Mouse (Mus musculus) E14TG2a.4 (cell line): ENCODE data around the gene Dab1.

Experiments used
- H3K27me3 ChIP-seq: 2 replicates; pipeline ENCODE4 v1.6.1; 2014; ENCODE audit warnings: low read length, control low read depth; ENCODE audit not compliant: insufficient read depth
- H3K36me3 ChIP-seq: 2 replicates; pipeline ENCODE4 v1.6.1; 2014; ENCODE audit warnings: low read length, control low read depth; ENCODE audit not compliant: insufficient read depth
- H3K4me1 ChIP-seq: replicated peaks from 2 replicates; pipeline ENCODE4 v1.6.1; 2014; ENCODE audit warnings: low read depth, low read length, control low read depth
- H3K4me3 ChIP-seq: replicated peaks from 2 replicates; pipeline ENCODE4 v1.5.1; 2014; ENCODE audit warnings: mild to moderate bottlenecking, low read length
- H3K9me3 ChIP-seq: 2 replicates; pipeline ENCODE4 v1.6.1; 2014; ENCODE audit warnings: low read length, control low read depth
- CTCF ChIP-seq: conservative IDR thresholded peaks from 2 replicates; pipeline ENCODE4 v1.5.1; 2014; ENCODE audit warnings: low read length
- NANOG ChIP-seq: IDR thresholded peaks from 2 replicates; pipeline ENCODE4 v1.6.1; 2014; ENCODE audit warnings: borderline replicate concordance, low read length, mixed read lengths
- POU5F1 ChIP-seq: IDR thresholded peaks from 2 replicates; pipeline ENCODE4 v1.6.1; 2014; ENCODE audit warnings: low read length, borderline replicate concordance

Gene Dab1

DNA sequence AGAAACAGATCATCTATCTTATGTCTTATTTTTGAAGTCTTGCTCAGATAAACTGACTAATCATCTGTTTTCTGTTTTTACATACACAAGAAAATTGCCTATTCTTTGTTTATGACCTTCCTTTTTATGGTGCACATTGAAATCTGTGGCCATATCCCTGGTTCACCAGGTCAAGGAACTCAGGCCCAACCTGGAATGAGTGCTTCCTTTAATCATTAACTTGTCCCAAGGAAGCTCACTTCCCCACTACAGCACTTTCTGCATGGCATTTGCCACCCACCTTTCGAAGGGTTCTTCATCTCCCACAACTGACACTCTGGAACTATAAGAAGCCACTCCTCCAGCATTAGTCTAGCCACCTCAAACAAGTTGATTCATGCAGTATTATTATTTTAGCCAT, 58.0 kb downstream of the Dab1 start:
- H3K27me3 ChIP-seq = no peaks in the 10 kb centered on the region
- no peaks in the 10 kb centered on the region for H3K9me3 ChIP-seq
- no peak for TF ChIP-seq CTCF
- TF ChIP-seq NANOG = no peak
- no peak for TF ChIP-seq POU5F1
- no peaks in the 10 kb centered on the region for H3K4me1 ChIP-seq
- no peak overlapping the region for H3K4me3 ChIP-seq
- H3K36me3 ChIP-seq = no peaks in the 10 kb centered on the region

DNA sequence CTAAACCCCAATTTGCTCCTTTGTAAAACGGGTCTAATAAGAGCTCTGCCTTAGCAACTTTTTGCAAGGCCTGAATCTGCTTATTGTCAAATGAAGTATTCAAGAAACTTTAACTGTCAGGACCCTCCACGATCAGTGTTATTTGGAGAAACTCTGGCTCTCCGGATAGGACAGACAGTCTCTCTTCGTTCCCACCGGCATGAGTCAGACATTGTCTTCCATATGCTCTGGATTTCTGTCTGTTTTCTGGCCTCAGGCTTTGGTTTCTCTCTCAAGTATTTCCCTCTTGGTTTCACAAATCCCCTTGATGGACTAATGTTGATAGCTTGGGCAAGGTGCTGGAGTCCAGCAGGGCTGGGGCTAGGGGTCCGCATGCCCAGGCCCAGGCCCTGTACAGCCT, 59.3 kb downstream of the Dab1 start:
- no peak for TF ChIP-seq CTCF
- Histone ChIP-seq H3K4me3 (no peak overlapping the region), H3K4me1 (no peaks in the 10 kb centered on the region), H3K9me3 (no peaks in the 10 kb centered on the region), H3K27me3 (no peaks in the 10 kb centered on the region), H3K36me3 (no peaks in the 10 kb centered on the region)

DNA sequence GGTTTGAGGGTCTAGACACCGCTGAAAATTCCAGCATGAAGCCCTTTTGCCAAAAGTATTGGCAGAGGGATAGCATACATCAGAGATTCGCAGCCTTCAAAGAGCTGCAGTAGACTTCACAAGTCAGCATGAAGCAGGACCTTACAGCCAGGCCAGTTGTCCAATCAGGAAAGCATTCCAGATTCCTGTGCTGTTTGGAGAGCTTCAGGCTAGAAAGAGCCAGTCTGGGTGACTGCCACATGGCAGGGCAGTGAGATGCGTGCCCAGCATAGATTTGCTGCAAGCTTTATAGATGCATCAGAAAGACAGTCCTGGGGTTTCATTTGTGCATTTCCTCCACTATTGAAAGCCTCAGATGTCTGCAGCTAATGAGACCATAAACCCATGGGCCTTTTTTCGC, 66.0 kb downstream of the Dab1 start:
- no peaks in the 10 kb centered on the region for H3K27me3 ChIP-seq
- TF ChIP-seq CTCF (no peak), POU5F1 (no peak), NANOG (no peak)
- no peaks in the 10 kb centered on the region for H3K4me1 ChIP-seq
- no peak overlapping the region for H3K4me3 ChIP-seq
- H3K9me3 ChIP-seq = no peaks in the 10 kb centered on the region
- no peaks in the 10 kb centered on the region for H3K36me3 ChIP-seq

DNA sequence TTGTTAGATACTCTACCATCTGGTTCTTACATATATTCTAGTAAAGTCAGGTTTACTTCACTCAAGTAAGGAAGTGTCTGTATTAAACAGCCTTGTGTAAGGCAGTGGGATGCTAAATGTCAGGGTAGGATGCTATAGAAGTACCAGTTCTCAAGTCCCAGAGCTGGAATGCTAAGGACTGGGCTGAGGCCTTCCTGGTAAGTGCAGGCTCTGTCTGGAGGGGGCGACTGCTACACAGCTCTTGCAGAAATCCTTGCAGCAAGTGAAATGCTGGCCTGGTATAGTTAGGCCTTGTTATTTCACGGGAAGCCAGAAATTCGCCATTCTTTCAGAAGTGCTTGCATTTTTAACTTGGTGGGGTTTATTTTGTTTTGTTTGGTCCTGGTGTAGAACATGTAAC, 72.6 kb downstream of the Dab1 start:
- Histone ChIP-seq H3K9me3 (no peaks in the 10 kb centered on the region), H3K36me3 (no peaks in the 10 kb centered on the region), H3K4me3 (no peak overlapping the region), H3K27me3 (no peaks in the 10 kb centered on the region), H3K4me1 (no peaks in the 10 kb centered on the region)
- TF ChIP-seq POU5F1 (no peak), NANOG (no peak), CTCF (no peak)

DNA sequence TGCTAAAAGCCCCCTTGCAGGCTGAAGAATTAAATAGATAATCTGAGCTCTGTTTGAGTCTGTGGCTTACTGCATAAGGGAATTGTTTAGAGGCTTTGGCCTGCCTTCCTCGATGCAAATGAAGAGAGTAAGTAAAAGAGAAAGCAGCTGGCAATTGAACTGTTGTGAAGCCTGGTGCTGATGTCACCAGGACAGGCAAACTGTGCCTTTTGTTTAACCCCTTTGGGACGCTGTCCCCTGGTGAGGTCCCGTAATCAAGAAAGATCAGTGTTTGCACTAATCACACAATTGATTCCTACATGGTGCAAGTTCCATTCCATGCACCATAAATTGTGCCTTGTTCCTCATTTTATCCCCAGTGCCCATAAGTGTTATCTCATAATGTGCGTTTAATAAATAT, 80.6 kb downstream of the Dab1 start:
- TF ChIP-seq CTCF (no peak), NANOG (no peak), POU5F1 (no peak)
- Histone ChIP-seq H3K4me1 (no peaks in the 10 kb centered on the region), H3K9me3 (no peaks in the 10 kb centered on the region), H3K4me3 (no peak overlapping the region), H3K27me3 (no peaks in the 10 kb centered on the region), H3K36me3 (no peaks in the 10 kb centered on the region)

DNA sequence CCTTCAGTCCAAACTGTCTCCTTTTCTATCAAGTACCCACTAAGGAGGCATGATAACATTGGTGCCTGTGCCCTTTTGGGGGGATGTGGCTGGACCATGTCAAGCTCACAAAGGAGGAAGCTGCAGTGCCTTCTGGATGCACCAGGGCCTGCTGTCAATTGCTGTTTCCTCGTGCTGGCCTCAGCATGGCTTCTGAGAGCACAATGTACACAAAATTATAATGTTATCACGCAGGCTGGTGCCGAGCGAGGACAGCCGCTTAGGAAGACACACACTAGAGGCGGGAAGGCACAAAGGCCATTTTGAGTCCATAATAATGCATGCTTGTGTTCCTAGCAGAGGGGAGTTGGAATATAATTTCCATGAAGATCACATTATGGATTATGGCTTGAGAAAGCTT, 81.2 kb downstream of the Dab1 start:
- TF ChIP-seq CTCF (no peak), NANOG (no peak), POU5F1 (no peak)
- H3K4me1 ChIP-seq = no peaks in the 10 kb centered on the region
- H3K27me3 ChIP-seq = no peaks in the 10 kb centered on the region
- H3K36me3 ChIP-seq = no peaks in the 10 kb centered on the region
- H3K9me3 ChIP-seq = no peaks in the 10 kb centered on the region
- H3K4me3 ChIP-seq = no peak overlapping the region

DNA sequence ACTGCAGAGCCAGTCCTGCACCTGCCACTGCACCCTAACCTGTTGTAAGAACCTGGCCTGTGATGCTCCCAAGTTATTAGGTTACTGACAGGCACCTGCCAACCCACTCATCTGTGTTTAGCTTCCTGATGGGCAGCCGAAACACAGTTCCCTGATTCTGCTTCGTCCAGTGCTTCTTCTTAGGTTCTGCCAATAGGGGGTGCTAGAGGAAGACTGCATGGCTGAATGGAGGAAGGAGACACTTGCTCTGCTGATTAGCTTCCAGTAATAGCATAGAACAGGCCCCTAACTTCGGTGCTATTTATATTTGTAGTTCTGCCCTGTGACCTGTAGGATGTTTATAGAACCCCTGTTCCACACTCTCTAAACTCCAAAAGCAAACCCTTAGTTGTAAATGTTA, 83.0 kb downstream of the Dab1 start:
- no peaks in the 10 kb centered on the region for H3K9me3 ChIP-seq
- TF ChIP-seq POU5F1 (no peak), CTCF (peak; percentile 64)
- H3K4me3 ChIP-seq = no peak overlapping the region
- no peaks in the 10 kb centered on the region for H3K36me3 ChIP-seq
- no peaks in the 10 kb centered on the region for H3K27me3 ChIP-seq
- H3K4me1 ChIP-seq = 0 out of 2 replicates have a peak, but pooled peaks cover 2% of the 10 kb centered on the region

DNA sequence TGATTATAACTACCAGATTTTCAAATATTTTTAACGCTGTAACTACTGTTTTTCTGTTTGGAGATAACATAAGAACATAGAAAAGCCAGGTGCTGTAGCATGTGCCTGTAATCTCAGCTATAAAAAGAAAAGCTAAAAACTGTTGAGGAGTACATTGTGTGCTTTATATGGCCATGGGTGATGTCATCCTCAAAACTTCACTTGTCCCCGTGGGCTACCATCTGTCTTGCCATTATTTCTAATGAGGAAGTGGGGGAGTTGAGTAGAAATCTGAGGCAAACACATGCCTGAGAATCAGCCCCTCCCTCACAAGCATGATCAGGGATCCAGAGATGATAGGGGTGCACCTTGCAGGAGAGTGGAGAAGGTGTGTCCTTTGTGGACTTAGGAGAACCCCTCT, 85.3 kb downstream of the Dab1 start:
- Histone ChIP-seq H3K4me3 (no peak overlapping the region), H3K36me3 (no peaks in the 10 kb centered on the region), H3K9me3 (no peaks in the 10 kb centered on the region), H3K27me3 (no peaks in the 10 kb centered on the region), H3K4me1 (0 out of 2 replicates have a peak, but pooled peaks cover 2% of the 10 kb centered on the region)
- TF ChIP-seq POU5F1 (no peak), NANOG (no peak), CTCF (no peak)

DNA sequence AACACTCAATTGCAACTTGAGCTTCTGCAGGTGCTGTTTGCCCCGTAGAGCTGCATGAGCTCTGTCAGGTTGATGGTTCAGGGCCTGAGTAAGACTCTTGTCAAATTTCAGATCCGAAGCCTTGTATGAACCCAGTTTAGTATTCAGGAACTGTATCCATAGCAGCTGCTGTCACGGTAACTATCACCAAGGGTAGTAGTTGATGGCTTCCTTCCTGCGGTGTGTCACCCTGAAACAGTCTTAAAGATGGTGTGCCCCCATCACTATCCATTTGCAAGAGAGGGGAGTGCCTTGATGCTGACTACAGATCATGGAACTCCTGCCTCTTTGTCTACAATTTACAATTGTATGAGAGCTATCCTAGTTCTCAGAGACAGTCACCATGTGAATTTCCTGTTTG, 87.3 kb downstream of the Dab1 start:
- no peak for TF ChIP-seq NANOG
- no peak for TF ChIP-seq POU5F1
- no peak for TF ChIP-seq CTCF
- H3K36me3 ChIP-seq = no peaks in the 10 kb centered on the region

DNA sequence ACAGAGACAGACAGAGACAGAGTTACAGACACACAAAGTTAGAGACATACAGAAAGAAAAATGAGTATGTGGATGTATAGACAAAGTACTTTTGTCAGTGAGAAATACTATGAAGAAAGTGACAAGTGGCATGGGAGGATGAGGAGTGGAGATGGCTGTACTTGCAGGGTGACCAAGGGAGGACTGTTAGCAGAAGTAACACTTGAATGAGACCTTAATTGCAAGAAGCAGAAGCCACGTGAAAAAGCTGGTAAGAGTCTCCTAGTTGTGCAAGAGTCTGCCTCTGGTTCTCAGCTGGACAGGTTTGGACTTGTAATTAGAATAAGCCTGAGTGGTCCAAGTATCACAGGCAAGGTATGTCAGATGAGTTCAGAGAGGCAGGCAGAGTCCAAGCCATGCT, 88.0 kb downstream of the Dab1 start:
- H3K4me3 ChIP-seq = no peak overlapping the region
- 0 out of 2 replicates have a peak, but pooled peaks cover 2% of the 10 kb centered on the region for H3K4me1 ChIP-seq
- no peak for TF ChIP-seq POU5F1
- no peak for TF ChIP-seq NANOG
- H3K36me3 ChIP-seq = no peaks in the 10 kb centered on the region
- H3K9me3 ChIP-seq = no peaks in the 10 kb centered on the region
- no peaks in the 10 kb centered on the region for H3K27me3 ChIP-seq

More for the DNA sequence above, 87.3 kb downstream of the Dab1 start:
- H3K4me3 ChIP-seq = no peak overlapping the region
- H3K27me3 ChIP-seq = no peaks in the 10 kb centered on the region
- no peaks in the 10 kb centered on the region for H3K9me3 ChIP-seq
- H3K4me1 ChIP-seq = 0 out of 2 replicates have a peak, but pooled peaks cover 2% of the 10 kb centered on the region
